Mouse (Mus musculus): ENCODE data around the gene Larp4b. TPM values are rescaled to one million over a fixed set of nuclear protein-coding genes. Genes with fewer than 3 reads are reported as not detected.
"Not testable (repeated sequence)": the region's sequence is repeated elsewhere in the genome, so short reads cannot be mapped to it uniquely, and the experiment has no call there.

The Larp4b gene
- 37.6 and 37.8 TPM in 2 replicates for polyA plus RNA-seq (2015; fragmentation: Nextera tagmentation; extraction: Ambion mirVana)

GRCm38 (mm10) chr13:9093316-9094155, at the start of gene Larp4b:
Gene Larp4b (plus strand): TSS chr13:9093881.
- H3K27ac ChIP-seq, result peak within 1 kb of the TSS; percentile 97
- H3K4me3 ChIP-seq (replicated peaks), result peak within 1 kb of the TSS; percentile 96
- WGBS, result under 1% methylated on average over 91 of the region's 92 CpGs
- ATAC-seq (ENCODE audit: insufficient read depth, low FRiP score, low read depth), result peak; percentile 100
- H3K9ac ChIP-seq, result peak within 1 kb of the TSS; percentile 98
- H3K27me3 ChIP-seq (replicated peaks), result no peaks in the 10 kb centered on the region
- H3K4me1 ChIP-seq, result peaks cover 9% of the 10 kb centered on the region
- no peaks in the 10 kb centered on the region for H3K9me3 ChIP-seq
- H3K4me2 ChIP-seq, result peak within 1 kb of the TSS; percentile 71
- no peaks in the 10 kb centered on the region for H3K36me3 ChIP-seq

- ATAC-seq (ENCODE audit: insufficient read depth, low FRiP score, low read depth), result no peak
- H3K4me1 ChIP-seq, result no peaks in the 10 kb centered on the region
Observed at GRCm38 (mm10) chr13:9044731-9045130, 49.0 kb upstream of the Larp4b start.

GRCm38 (mm10) chr13:9052049-9052691, 41.5 kb upstream of the Larp4b start:
- WGBS, result 48% methylated on average over 10 of the region's 10 CpGs

More at GRCm38 (mm10) chr13:9044731-9045130, 49.0 kb upstream of the Larp4b start:
- 98% methylated on average over 1 of the region's 1 CpGs for WGBS
- no peaks in the 10 kb centered on the region for H3K27me3 ChIP-seq (replicated peaks)
- H3K9me3 ChIP-seq, result no peaks in the 10 kb centered on the region
- H3K27ac ChIP-seq, result no peak overlapping the region
- no peak overlapping the region for H3K4me2 ChIP-seq
- no peak overlapping the region for H3K9ac ChIP-seq
- no peak overlapping the region for H3K4me3 ChIP-seq (replicated peaks)
- no peaks in the 10 kb centered on the region for H3K36me3 ChIP-seq

GRCm38 (mm10) chr13:9057277-9057676, 36.4 kb upstream of the Larp4b start:
- Histone ChIP-seq H3K9ac (no peak overlapping the region), H3K27ac (no peak overlapping the region), H3K4me2 (no peak overlapping the region), H3K4me1 (no peaks in the 10 kb centered on the region), H3K27me3 (replicated peaks) (no peaks in the 10 kb centered on the region), H3K36me3 (no peaks in the 10 kb centered on the region), H3K9me3 (no peaks in the 10 kb centered on the region), H3K4me3 (replicated peaks) (no peak overlapping the region)
- 0 out of 2 replicates have a peak, but pooled peaks have one; percentile 14 for ATAC-seq (ENCODE audit: insufficient read depth, low FRiP score, low read depth)
- WGBS, result 38% methylated on average over 1 of the region's 1 CpGs

More at GRCm38 (mm10) chr13:9052049-9052691, 41.5 kb upstream of the Larp4b start:
- H3K9me3 ChIP-seq; H3K4me1 ChIP-seq; H3K36me3 ChIP-seq; H3K27ac ChIP-seq; ATAC-seq (ENCODE audit: insufficient read depth, low FRiP score, low read depth); H3K9ac ChIP-seq; H3K4me2 ChIP-seq; H3K27me3 ChIP-seq (replicated peaks); H3K4me3 ChIP-seq (replicated peaks): not testable (repeated sequence)

GRCm38 (mm10) chr13:9058706-9059105, 35.0 kb upstream of the Larp4b start:
- Histone ChIP-seq H3K36me3 (no peaks in the 10 kb centered on the region), H3K4me2 (no peak overlapping the region), H3K27ac (no peak overlapping the region), H3K27me3 (replicated peaks) (no peaks in the 10 kb centered on the region), H3K4me3 (replicated peaks) (no peak overlapping the region), H3K9me3 (no peaks in the 10 kb centered on the region), H3K4me1 (no peaks in the 10 kb centered on the region), H3K9ac (no peak overlapping the region)
- 84% methylated on average over 4 of the region's 4 CpGs for WGBS
- ATAC-seq (ENCODE audit: insufficient read depth, low FRiP score, low read depth), result no peak

GRCm38 (mm10) chr13:9061394-9061793, 32.3 kb upstream of the Larp4b start:
- H3K4me1 ChIP-seq, result no peaks in the 10 kb centered on the region
- H3K4me3 ChIP-seq (replicated peaks), result no peak overlapping the region
- H3K9ac ChIP-seq, result no peak overlapping the region
- H3K4me2 ChIP-seq, result no peak overlapping the region
- WGBS, result 71% methylated on average over 4 of the region's 4 CpGs
- H3K27me3 ChIP-seq (replicated peaks), result no peaks in the 10 kb centered on the region
- ATAC-seq (ENCODE audit: insufficient read depth, low FRiP score, low read depth), result no peak
- no peak overlapping the region for H3K27ac ChIP-seq
- no peaks in the 10 kb centered on the region for H3K9me3 ChIP-seq
- H3K36me3 ChIP-seq, result no peaks in the 10 kb centered on the region

- H3K4me2 ChIP-seq, result no peak overlapping the region
- no peaks in the 10 kb centered on the region for H3K36me3 ChIP-seq
- H3K9ac ChIP-seq, result no peak overlapping the region
- no peak overlapping the region for H3K27ac ChIP-seq
- H3K4me3 ChIP-seq (replicated peaks), result no peak overlapping the region
- no peaks in the 10 kb centered on the region for H3K9me3 ChIP-seq
- H3K27me3 ChIP-seq (replicated peaks), result no peaks in the 10 kb centered on the region
- no peaks in the 10 kb centered on the region for H3K4me1 ChIP-seq
- 48% methylated on average over 2 of the region's 2 CpGs for WGBS
- ATAC-seq (ENCODE audit: insufficient read depth, low FRiP score, low read depth), result no peak
Observed at GRCm38 (mm10) chr13:9064196-9064595, 29.5 kb upstream of the Larp4b start.

- H3K4me3 ChIP-seq (replicated peaks), result no peak overlapping the region
- no peak overlapping the region for H3K9ac ChIP-seq
- no peaks in the 10 kb centered on the region for H3K9me3 ChIP-seq
- no peaks in the 10 kb centered on the region for H3K4me1 ChIP-seq
- H3K27me3 ChIP-seq (replicated peaks), result no peaks in the 10 kb centered on the region
- H3K36me3 ChIP-seq, result no peaks in the 10 kb centered on the region
- WGBS, result 52% methylated on average over 5 of the region's 5 CpGs
- H3K27ac ChIP-seq, result no peak overlapping the region
- no peak for ATAC-seq (ENCODE audit: insufficient read depth, low FRiP score, low read depth)
- no peak overlapping the region for H3K4me2 ChIP-seq
Observed at GRCm38 (mm10) chr13:9066107-9066506, 27.6 kb upstream of the Larp4b start.

GRCm38 (mm10) chr13:9071008-9071407, 22.7 kb upstream of the Larp4b start:
- Histone ChIP-seq H3K27ac (no peak overlapping the region), H3K9ac (no peak overlapping the region), H3K4me2 (no peak overlapping the region), H3K4me3 (replicated peaks) (no peak overlapping the region), H3K36me3 (no peaks in the 10 kb centered on the region), H3K4me1 (no peaks in the 10 kb centered on the region), H3K27me3 (replicated peaks) (no peaks in the 10 kb centered on the region), H3K9me3 (no peaks in the 10 kb centered on the region)
- no peak for ATAC-seq (ENCODE audit: insufficient read depth, low FRiP score, low read depth)
- 69% methylated on average over 9 of the region's 9 CpGs for WGBS

- Histone ChIP-seq H3K9ac (no peak overlapping the region), H3K9me3 (no peaks in the 10 kb centered on the region), H3K4me3 (replicated peaks) (no peak overlapping the region), H3K4me2 (no peak overlapping the region), H3K36me3 (no peaks in the 10 kb centered on the region), H3K27me3 (replicated peaks) (no peaks in the 10 kb centered on the region), H3K27ac (no peak overlapping the region), H3K4me1 (no peaks in the 10 kb centered on the region)
- WGBS, result 58% methylated on average over 4 of the region's 4 CpGs
- 0 out of 2 replicates have a peak, but pooled peaks have one; percentile 27 for ATAC-seq (ENCODE audit: insufficient read depth, low FRiP score, low read depth)
Observed at GRCm38 (mm10) chr13:9073818-9074217, 19.9 kb upstream of the Larp4b start.

GRCm38 (mm10) chr13:9075825-9076592, 17.7 kb upstream of the Larp4b start:
- no peak overlapping the region for H3K9ac ChIP-seq
- no peak overlapping the region for H3K4me2 ChIP-seq
- no peak overlapping the region for H3K27ac ChIP-seq
- no peak for ATAC-seq (ENCODE audit: insufficient read depth, low FRiP score, low read depth)
- WGBS, result 74% methylated on average over 7 of the region's 7 CpGs
- H3K4me1 ChIP-seq, result no peaks in the 10 kb centered on the region
- H3K9me3 ChIP-seq, result no peaks in the 10 kb centered on the region
- no peak overlapping the region for H3K4me3 ChIP-seq (replicated peaks)
- H3K27me3 ChIP-seq (replicated peaks), result no peaks in the 10 kb centered on the region
- no peaks in the 10 kb centered on the region for H3K36me3 ChIP-seq
